Mouse (Mus musculus): ENCODE measurements around the gene Ppp5c.

The Ppp5c gene

GRCm38 (mm10) chr7:17050933-17051594, 23.3 kb upstream of the Ppp5c start:
- DNase-seq = peak; percentile 78

- DNase-seq = no peak
Measured at GRCm38 (mm10) chr7:17050491-17050890, 22.8 kb upstream of the Ppp5c start.

- no peak for DNase-seq
Measured at GRCm38 (mm10) chr7:17048431-17049190, 20.9 kb upstream of the Ppp5c start.

- no peak for DNase-seq
Measured at GRCm38 (mm10) chr7:17047041-17047682, 19.4 kb upstream of the Ppp5c start.

- DNase-seq = no peak
Measured at GRCm38 (mm10) chr7:17045743-17046142, 18.0 kb upstream of the Ppp5c start.

- DNase-seq = no peak
Measured at GRCm38 (mm10) chr7:17039373-17039772, 11.6 kb upstream of the Ppp5c start.

GRCm38 (mm10) chr7:17038018-17038695, 10.4 kb upstream of the Ppp5c start:
- no peak for DNase-seq

GRCm38 (mm10) chr7:17030239-17030638, 2.5 kb upstream of the Ppp5c start:
- no peak for DNase-seq

- peak; percentile 48 for DNase-seq
Measured at GRCm38 (mm10) chr7:17028923-17029322, 1.2 kb upstream of the Ppp5c start.

GRCm38 (mm10) chr7:17026710-17027587, 775 bp downstream of the Ppp5c start:
- DNase-seq = peak; percentile 89

GRCm38 (mm10) chr7:17025896-17026622, 1.7 kb downstream of the Ppp5c start:
- peak; percentile 63 for DNase-seq

GRCm38 (mm10) chr7:17025505-17025894, 2.2 kb downstream of the Ppp5c start:
- DNase-seq = peak; percentile 44

- peak; percentile 66 for DNase-seq
Measured at GRCm38 (mm10) chr7:17024814-17025504, 2.8 kb downstream of the Ppp5c start.

GRCm38 (mm10) chr7:17024141-17024540, 3.6 kb downstream of the Ppp5c start:
- DNase-seq = peak; percentile 58

GRCm38 (mm10) chr7:17023701-17024100, 4.0 kb downstream of the Ppp5c start:
- DNase-seq = no peak

GRCm38 (mm10) chr7:17022176-17022575, 5.5 kb downstream of the Ppp5c start:
- DNase-seq = peak; percentile 71

GRCm38 (mm10) chr7:17019426-17020166, 8.1 kb downstream of the Ppp5c start:
- DNase-seq = peak; percentile 54

- DNase-seq = peak; percentile 62
Measured at GRCm38 (mm10) chr7:17017921-17018320, 9.8 kb downstream of the Ppp5c start.

- peak; percentile 99 for DNase-seq
Measured at GRCm38 (mm10) chr7:17017036-17017435, 10.7 kb downstream of the Ppp5c start.

- DNase-seq = peak; percentile 73
Measured at GRCm38 (mm10) chr7:17015381-17015780, 12.3 kb downstream of the Ppp5c start.
